Mouse (Mus musculus) embryonic facial prominence, embryonic 10.5 days (tissue): ENCODE data around the gene Zfp383. TPM values are rescaled to one million over a fixed set of nuclear protein-coding genes. Genes with fewer than 3 reads are reported as not detected.
"Not testable (repeated sequence)": the region's sequence is repeated elsewhere in the genome, so short reads cannot be mapped to it uniquely, and the experiment has no call there.

ENCODE experiments used
- DNase-seq: peaks from one replicate; pipeline ENCODE4 v3.0.0-alpha.2; 2017; ENCODE audit warnings: low spot score
- H3K27ac ChIP-seq: fragments of 300-500 bp; sonication (generic); replicated peaks from 2 replicates; pipeline ENCODE4 v1.5.1; 2016; ENCODE audit warnings: mild to moderate bottlenecking
- H3K27me3 ChIP-seq: fragments of 300-500 bp; sonication (generic); replicated peaks from 2 replicates; pipeline ENCODE4 v1.6.1; 2016; ENCODE audit warnings: low read depth, mild to moderate bottlenecking; ENCODE audit not compliant: poor library complexity, severe bottlenecking
- H3K36me3 ChIP-seq: fragments of 300-500 bp; sonication (generic); replicated peaks from 2 replicates; pipeline ENCODE4 v1.6.1; 2016; ENCODE audit warnings: mild to moderate bottlenecking, moderate library complexity
- H3K4me1 ChIP-seq: fragments of 300-500 bp; sonication (generic); 2 replicates; pipeline ENCODE4 v1.6.1; 2016
- H3K4me3 ChIP-seq: fragments of 300-500 bp; sonication (generic); 2 replicates; pipeline ENCODE4 v1.5.1; 2016; ENCODE audit warnings: mild to moderate bottlenecking, moderate library complexity
- H3K9me3 ChIP-seq: fragments of 300-500 bp; sonication (generic); 2 replicates; pipeline ENCODE4 v1.6.1; 2016; ENCODE audit warnings: mild to moderate bottlenecking
- WGBS: fragments of 180-500 bp; shearing (Covaris S2); methylation state at CpG from one replicate; pipeline ENCODE4 v1.1.7; 2016; 5-methylcytosine and 5-hydroxymethylcytosine counted together
- polyA plus RNA-seq: library from polyadenylated mRNA; unstranded; fragments of >200 nt; fragmentation: Nextera tagmentation; extraction: Ambion mirVana; gene quantifications from 2 replicates; pipeline ENCODE4 v1.2.1, GENCODE M21; 2016

The Zfp383 gene
- polyA plus RNA-seq: 4.6 and 6.3 TPM in 2 replicates

DNA sequence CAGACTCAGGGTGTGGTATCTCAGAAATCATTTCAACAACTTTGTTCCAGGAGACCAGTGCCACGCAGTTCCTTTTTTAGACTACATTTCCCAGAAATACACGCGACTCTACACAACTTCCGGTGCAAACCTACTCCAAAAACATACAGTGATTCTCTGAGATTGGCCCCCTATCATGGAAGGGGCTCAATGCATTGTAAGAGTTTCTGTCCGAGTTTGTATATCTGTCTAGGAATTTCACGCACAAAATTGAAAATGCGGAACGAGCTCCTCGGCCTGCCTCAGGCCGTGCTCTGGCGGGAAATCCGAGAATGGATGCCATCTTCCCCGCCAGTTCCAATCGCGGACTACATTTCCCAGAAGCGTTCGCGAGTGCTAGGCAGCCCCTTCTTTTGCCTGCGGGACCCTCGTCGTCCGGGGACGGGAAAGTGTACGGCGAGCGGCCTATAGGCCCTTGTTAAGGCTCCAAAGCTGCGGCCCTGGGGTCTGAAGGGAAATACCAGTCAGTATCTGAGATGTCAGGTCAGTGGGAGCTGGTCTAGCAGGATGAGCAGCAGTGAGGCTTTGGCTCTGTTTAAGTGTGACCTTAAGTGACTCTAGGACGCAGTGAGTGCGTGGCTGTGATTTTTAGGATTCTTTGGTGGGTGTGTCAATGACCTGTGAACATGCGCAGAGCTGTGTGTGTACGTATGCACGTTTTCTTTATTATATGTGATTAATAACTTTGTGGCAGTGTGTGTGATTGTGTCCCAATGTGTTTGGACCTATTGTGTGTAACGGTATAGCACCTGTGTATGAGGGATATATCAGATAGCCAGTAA lies at the start of gene Zfp383:
Gene Zfp383 (plus strand): TSS at position 94 of the 821 bp plus-strand sequence.
- WGBS: 1% methylated on average over 33 of the region's 33 CpGs

DNA sequence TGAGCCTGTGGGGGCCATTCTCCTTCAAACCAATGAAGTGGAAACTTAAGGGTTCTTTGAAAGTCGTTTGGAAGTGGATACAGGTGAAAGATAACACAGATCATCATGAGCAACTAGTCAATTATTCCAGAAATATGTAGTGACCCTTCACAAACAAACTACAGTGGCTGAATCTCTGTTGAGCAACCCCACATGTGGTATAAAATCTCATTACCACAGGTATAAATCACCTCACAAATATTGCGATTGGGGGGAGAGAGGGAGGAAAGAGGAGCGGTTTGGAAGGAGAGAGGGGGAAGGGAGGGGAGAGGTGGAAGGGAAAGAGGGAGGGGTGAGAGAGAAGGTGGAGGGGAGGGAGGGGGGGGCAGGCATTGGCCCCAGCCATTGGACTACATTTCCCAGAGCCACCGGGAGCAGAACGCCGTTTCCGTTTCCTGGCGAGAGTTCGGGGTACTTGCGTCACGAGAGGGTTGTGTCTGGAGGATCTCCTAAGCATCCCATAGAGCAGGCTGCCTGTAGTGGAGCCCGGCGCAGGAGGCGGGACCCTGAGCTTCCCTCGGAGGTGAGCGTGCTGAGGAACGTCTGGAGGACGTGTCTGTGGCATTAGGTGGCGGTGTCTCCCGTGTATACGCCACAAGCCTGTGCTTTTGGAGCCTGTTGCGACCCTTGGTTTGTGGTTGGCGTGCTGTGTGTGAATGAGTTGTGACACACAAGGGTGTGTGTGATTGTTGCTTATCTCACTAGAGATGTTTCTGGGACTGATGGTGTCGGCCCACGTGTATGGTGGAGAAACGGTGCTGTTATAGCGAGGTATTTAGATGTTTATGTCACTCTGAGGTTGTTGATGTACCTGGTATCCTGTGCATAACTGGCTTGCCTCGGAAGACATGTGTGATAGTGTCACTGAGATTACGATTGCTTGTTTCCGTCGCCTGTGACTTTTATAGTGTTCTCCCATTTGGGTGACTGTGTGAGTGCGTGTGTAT lies 48.2 kb upstream of the Zfp383 start, which contains the start of gene Zfp420:
Gene Zfp420 (plus strand): TSS at position 448 of the 986 bp plus-strand sequence.
- peak within 1 kb of the TSS; percentile 74 for H3K27ac ChIP-seq
- WGBS: 8% methylated on average over 32 of the region's 32 CpGs
- H3K36me3 ChIP-seq: peaks cover 5% of the 10 kb centered on the region; the same call in 1 of the 2 replicates
- peaks cover 9% of the 10 kb centered on the region for H3K4me1 ChIP-seq
- peak; percentile 90 for DNase-seq
- peak within 1 kb of the TSS; percentile 69 for H3K4me3 ChIP-seq
- no peaks in the 10 kb centered on the region for H3K9me3 ChIP-seq
- no peaks in the 10 kb centered on the region for H3K27me3 ChIP-seq

More for the DNA sequence above, at the start of gene Zfp383:
- peak; percentile 90 for DNase-seq
- Histone ChIP-seq H3K27ac (peak within 1 kb of the TSS; percentile 92), H3K36me3 (peaks cover 37% of the 10 kb centered on the region), H3K9me3 (no peaks in the 10 kb centered on the region), H3K27me3 (no peaks in the 10 kb centered on the region), H3K4me1 (peaks cover 21% of the 10 kb centered on the region), H3K4me3 (peak within 1 kb of the TSS; percentile 76)

DNA sequence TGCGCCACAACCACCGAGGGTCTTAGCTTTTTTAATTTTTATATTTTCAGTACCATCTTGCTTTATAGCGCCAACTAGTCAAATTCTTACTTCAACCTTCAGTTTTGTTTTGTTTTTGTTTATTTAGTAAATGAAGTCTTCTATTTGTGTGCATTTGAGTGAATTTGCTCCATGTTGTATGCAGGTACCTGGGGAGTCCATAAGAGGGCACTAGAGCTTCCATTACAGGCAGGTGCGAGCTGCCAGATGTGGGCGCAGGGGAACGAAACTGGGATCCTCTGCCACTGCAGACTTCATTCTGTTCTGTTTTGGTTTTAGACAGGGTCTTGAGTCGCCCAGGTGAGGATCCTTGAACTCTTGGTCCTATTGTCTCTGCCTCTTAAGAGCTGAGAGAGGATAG lies 46.4 kb upstream of the Zfp383 start:
- Histone ChIP-seq H3K4me1 (peaks cover 9% of the 10 kb centered on the region), H3K4me3 (no peak overlapping the region), H3K9me3 (no peaks in the 10 kb centered on the region), H3K36me3 (peaks cover 5% of the 10 kb centered on the region; the same call in 1 of the 2 replicates), H3K27ac (no peak overlapping the region), H3K27me3 (no peaks in the 10 kb centered on the region)
- DNase-seq: no peak
- WGBS: 87% methylated on average over 7 of the region's 7 CpGs

DNA sequence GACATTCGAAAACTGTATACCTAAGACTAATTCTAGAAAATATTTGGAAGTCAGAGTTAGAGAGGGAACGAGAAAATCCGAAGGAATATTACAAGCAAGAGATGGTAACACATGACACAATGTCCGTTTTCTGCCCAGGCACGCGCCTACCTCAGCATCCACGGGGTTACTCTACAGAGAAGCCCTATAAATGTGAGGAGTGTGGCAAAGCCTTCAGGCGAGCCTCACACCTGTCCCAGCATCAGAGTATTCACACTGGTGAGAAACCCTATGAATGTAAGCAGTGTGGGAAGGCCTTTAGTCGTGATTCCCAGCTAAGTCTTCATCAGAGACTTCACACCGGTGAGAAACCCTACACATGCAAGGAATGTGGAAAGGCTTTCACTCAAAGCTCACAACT lies 33.8 kb upstream of the Zfp383 start:
- DNase-seq: no peak
- Histone ChIP-seq H3K4me3 (no peak overlapping the region), H3K27ac (no peak overlapping the region), H3K9me3 (peaks cover 51% of the 10 kb centered on the region), H3K27me3 (no peaks in the 10 kb centered on the region), H3K36me3 (peaks cover 51% of the 10 kb centered on the region), H3K4me1 (no peaks in the 10 kb centered on the region)
- 92% methylated on average over 10 of the region's 10 CpGs for WGBS

DNA sequence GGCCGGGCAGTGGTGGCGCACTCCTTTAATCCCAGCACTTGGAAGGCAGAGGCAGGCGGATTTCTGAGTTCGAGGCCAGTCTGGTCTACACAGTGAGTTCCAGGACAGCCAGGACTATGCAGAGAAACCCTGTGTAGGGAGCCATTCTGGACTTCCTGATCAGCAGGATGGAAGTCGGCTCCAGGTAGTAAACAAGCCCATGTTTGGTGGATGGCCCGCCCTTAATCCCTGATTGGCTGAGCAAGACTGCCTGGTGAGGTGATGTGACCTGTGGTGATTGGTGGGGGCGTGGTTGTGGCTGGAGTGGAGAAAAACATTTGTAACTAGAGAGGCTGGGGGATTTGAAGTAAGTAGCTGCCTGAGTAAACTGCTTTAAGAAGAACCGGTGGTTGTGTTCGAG lies 30.5 kb upstream of the Zfp383 start:
- WGBS: 94% methylated on average over 9 of the region's 9 CpGs
- peaks cover 39% of the 10 kb centered on the region for H3K9me3 ChIP-seq
- peaks cover 45% of the 10 kb centered on the region for H3K36me3 ChIP-seq
- not testable (repeated sequence) for H3K4me1 ChIP-seq, H3K27ac ChIP-seq, H3K4me3 ChIP-seq, DNase-seq, H3K27me3 ChIP-seq

DNA sequence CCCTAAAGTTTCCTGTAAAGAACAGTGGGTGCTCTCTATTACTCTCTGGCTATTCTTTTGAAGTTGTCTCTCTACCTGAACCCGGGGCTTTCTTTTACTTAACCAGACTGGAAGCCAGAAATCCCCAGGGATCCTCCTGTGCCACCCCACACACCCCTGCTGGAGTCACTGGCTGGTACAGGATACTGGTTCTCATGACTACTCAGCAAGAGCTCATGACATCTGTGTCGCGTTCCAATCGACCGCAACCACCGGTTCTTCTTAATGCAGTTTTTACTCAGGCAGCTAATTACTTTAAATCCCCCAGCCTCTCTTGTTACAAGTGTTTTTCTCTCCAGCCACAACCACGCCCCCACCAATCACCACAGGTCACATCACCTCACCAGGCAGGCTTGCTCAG lies 28.0 kb upstream of the Zfp383 start:
- Histone ChIP-seq H3K4me1 (no peaks in the 10 kb centered on the region; the same call in 1 of the 2 replicates), H3K27me3 (no peaks in the 10 kb centered on the region), H3K9me3 (peaks cover 43% of the 10 kb centered on the region), H3K36me3 (peaks cover 33% of the 10 kb centered on the region), H3K27ac (no peak overlapping the region), H3K4me3 (no peak overlapping the region)
- WGBS: 54% methylated on average over 7 of the region's 7 CpGs
- peak; percentile 28 for DNase-seq

DNA sequence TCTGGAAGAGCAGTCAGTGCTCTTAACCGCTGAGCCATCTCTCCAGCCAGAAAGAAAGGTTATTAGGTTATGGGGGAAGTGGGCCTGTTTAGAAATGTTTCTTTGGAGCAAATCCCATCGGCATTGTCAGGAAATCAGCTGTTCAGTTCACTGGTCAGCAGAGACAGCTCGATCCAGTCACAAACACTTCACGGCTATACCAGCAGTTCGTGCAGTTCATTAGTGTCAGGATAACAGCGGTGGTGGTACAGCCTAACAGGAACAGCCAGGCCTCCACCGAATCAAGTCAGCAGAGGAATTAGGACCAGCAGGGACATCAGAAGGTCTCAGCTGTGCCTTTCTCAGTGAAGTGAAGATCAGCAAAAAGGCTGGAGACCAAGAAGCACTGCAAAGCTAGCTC lies 27.1 kb upstream of the Zfp383 start:
- DNase-seq: no peak
- H3K27ac ChIP-seq: no peak overlapping the region
- 93% methylated on average over 7 of the region's 7 CpGs for WGBS
- no peaks in the 10 kb centered on the region for H3K27me3 ChIP-seq
- H3K4me1 ChIP-seq: no peaks in the 10 kb centered on the region; the same call in 1 of the 2 replicates
- peaks cover 42% of the 10 kb centered on the region for H3K9me3 ChIP-seq
- H3K4me3 ChIP-seq: no peak overlapping the region
- H3K36me3 ChIP-seq: peaks cover 25% of the 10 kb centered on the region

DNA sequence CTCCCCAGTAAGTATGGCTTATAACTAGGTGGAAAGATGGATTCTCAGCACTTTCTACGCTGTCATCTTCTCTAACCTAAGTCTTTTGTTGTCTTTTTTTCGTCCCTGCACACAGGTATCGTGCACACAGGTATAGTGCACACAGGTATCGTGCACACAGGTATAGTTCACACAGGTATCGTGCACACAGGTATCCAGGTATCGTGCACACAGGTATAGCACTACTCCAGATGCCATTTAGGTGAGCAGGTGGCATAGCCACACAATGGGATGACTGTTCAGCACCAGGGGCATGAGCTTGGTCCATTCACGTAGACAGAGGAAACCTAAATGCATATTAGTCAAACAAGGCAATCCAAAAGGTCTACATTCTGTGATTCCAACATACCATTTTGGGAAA lies 17.5 kb upstream of the Zfp383 start:
- Histone ChIP-seq H3K36me3 (peaks cover 59% of the 10 kb centered on the region), H3K4me3 (no peak overlapping the region), H3K27me3 (no peaks in the 10 kb centered on the region), H3K9me3 (peaks cover 72% of the 10 kb centered on the region), H3K27ac (no peak overlapping the region), H3K4me1 (no peaks in the 10 kb centered on the region)
- 95% methylated on average over 7 of the region's 7 CpGs for WGBS
- DNase-seq: no peak

DNA sequence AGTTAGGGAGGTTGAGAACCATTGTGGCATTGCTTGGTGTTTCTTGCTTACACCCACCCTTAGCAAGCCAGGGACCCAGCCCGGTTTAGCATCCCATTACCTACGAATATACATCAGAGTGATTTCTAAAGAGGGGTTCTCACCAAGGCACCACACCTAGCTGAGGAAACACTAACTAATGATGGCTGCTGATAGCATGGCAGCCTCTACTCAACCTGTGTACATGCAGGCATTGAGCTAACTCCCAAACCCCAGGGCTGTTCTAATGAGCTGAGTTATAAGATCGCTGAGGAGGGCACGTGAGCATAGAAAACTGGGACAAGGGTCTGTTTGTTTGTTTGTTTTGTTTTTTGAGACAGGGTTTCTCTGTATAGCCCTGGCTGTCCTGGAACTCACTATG lies 15.3 kb upstream of the Zfp383 start:
- 92% methylated on average over 4 of the region's 4 CpGs for WGBS
- peaks cover 60% of the 10 kb centered on the region for H3K9me3 ChIP-seq
- no peak overlapping the region for H3K27ac ChIP-seq
- peaks cover 81% of the 10 kb centered on the region for H3K36me3 ChIP-seq
- no peak overlapping the region for H3K4me3 ChIP-seq
- no peaks in the 10 kb centered on the region for H3K27me3 ChIP-seq
- DNase-seq: no peak
- H3K4me1 ChIP-seq: no peaks in the 10 kb centered on the region

DNA sequence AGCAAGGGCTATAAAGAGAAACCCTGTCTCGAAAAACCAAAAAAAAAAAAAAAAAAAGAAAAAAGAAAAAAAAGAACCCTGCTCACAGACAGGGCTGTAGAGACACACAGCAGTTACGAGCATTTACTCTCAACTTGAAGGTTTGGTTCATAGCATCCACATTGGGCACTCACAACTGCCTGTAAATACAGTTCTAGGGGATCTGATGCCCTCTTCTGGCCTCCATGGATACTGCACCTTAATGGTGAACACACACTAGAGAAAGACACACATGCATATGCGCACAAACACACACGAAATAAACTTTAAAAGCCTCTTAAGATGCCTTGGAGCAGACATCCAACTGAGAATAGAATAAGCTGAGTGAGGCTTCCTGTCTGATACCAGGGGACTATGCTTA lies 9.7 kb upstream of the Zfp383 start:
- no peak for DNase-seq
- H3K4me1 ChIP-seq: no peaks in the 10 kb centered on the region
- no peak overlapping the region for H3K4me3 ChIP-seq
- H3K27me3 ChIP-seq: no peaks in the 10 kb centered on the region
- H3K9me3 ChIP-seq: peaks cover 32% of the 10 kb centered on the region
- peaks cover 95% of the 10 kb centered on the region for H3K36me3 ChIP-seq
- 86% methylated on average over 4 of the region's 4 CpGs for WGBS
- H3K27ac ChIP-seq: no peak overlapping the region

DNA sequence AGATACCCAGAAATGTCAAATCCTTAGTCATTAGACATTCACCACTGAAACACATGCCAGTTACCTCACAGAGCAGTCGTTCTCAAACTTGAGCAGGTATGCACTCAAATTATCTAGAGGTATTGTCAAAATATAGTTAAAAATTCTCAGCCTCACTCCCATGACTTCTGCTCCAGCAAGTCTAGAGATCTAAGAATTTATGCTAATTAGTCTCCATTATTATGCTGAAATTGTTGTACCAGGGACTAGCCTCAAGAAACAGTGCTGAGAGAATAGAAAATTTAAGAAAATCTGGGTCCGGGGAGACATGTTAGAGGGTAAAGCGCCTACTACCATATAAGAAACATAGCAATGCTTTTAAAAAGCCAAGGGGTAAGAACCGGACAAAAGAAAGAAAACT lies 3.9 kb upstream of the Zfp383 start:
- no peak overlapping the region for H3K27ac ChIP-seq
- no peak overlapping the region for H3K4me3 ChIP-seq
- 91% methylated on average over 4 of the region's 4 CpGs for WGBS
- DNase-seq: no peak
- peaks cover 45% of the 10 kb centered on the region for H3K36me3 ChIP-seq
- no peaks in the 10 kb centered on the region for H3K27me3 ChIP-seq
- no peaks in the 10 kb centered on the region for H3K9me3 ChIP-seq
- peaks cover 8% of the 10 kb centered on the region for H3K4me1 ChIP-seq

DNA sequence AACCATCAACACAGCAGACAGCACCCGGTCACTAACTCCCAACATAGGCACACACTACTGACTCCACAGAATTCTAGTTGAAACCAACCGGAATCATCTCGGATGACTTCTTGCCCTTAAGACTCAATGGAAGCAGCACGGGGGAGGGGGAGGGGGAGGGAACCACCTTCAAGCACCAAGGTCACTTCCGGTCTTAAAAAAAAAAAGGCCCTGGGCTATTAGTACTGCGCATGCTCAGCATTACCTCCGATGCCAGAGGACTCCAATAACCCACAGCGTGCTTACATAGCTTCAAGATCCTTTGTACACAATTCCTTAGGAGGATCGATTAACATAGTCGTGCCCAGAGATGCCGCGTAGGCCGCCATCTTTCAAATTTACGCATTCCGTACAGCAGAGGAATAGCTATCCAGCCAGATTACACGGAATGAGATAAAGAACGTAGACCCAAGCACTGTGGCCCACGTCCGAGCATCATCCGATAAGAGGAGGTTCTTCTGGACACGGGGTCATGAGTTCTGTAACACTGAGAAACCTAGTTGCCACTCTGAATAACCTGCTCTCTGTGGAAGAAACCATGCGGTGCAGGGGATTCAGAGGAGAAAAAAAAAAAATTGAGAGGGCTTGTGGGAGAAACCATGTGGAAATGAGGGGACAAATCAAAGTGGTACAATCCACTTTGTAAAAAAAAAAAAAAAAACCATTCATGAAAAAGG lies 1.9 kb upstream of the Zfp383 start, which contains the start of gene Zfp27:
Gene Zfp27 (minus strand): TSS at position 607 of the 716 bp plus-strand sequence.
- peak; percentile 92 for DNase-seq
- no peaks in the 10 kb centered on the region for H3K27me3 ChIP-seq
- peak within 1 kb of the TSS; percentile 92 for H3K27ac ChIP-seq
- peak within 1 kb of the TSS; percentile 68 for H3K4me3 ChIP-seq
- peaks cover 35% of the 10 kb centered on the region for H3K36me3 ChIP-seq
- H3K4me1 ChIP-seq: peaks cover 21% of the 10 kb centered on the region
- H3K9me3 ChIP-seq: no peaks in the 10 kb centered on the region
- WGBS: under 1% methylated on average over 22 of the region's 22 CpGs
